Mouse (Mus musculus) bone marrow, adult 2 months (tissue): ENCODE measurements at regions not wholly inside any gene's neighbourhood (a gene's known extent, or its start where the extent isn't known, plus 50 kb on each side); places are given as distances from the start of the nearest gene placed in this dataset.

Experiments used
- H3K27ac ChIP-seq: fragments of 200-500 bp; 2 replicates; pipeline ENCODE4 v1.5.1; 2012; ENCODE audit warnings: low read depth, mild to moderate bottlenecking, control low read depth, inconsistent platforms, low read length; ENCODE audit not compliant: control insufficient read depth, poor library complexity, insufficient read depth
- H3K4me1 ChIP-seq: fragments of 200-500 bp; 2 replicates; pipeline ENCODE4 v1.6.1; 2011; ENCODE audit warnings: low read length; ENCODE audit not compliant: control insufficient read depth, insufficient read depth
- H3K4me3 ChIP-seq: fragments of 200-500 bp; replicated peaks from 2 replicates; pipeline ENCODE3; 2011; ENCODE audit warnings: mild to moderate bottlenecking, low read depth, low read length, control low read depth; ENCODE audit not compliant: control insufficient read depth
- CTCF ChIP-seq: fragments of 200-500 bp; IDR thresholded peaks from 2 replicates; pipeline ENCODE4 v1.5.1; 2011; ENCODE audit warnings: low read length, control low read depth; ENCODE audit not compliant: control insufficient read depth, insufficient read depth
- POLR2A ChIP-seq: fragments of 200-500 bp; IDR thresholded peaks from 2 replicates; pipeline ENCODE4 v1.6.1; 2011; ENCODE audit warnings: low read depth, mild to moderate bottlenecking, control low read depth, low read length, borderline replicate concordance; ENCODE audit not compliant: control insufficient read depth
- WGBS: fragments of 180-500 bp; shearing (Covaris S2); methylation state at CpG from one replicate; pipeline ENCODE4 v1.1.7; 2018; 5-methylcytosine and 5-hydroxymethylcytosine counted together

GRCm38 (mm10) chr1:92741047-92741446, 90.4 kb upstream of the Gpc1 start:
- no peak overlapping the region for H3K4me3 ChIP-seq
- no peak overlapping the region for H3K27ac ChIP-seq
- WGBS = 71% methylated on average over 5 of the region's 5 CpGs
- TF ChIP-seq POLR2A (no peak), CTCF (no peak)
- peaks cover 1% of the 10 kb centered on the region; the same call in 1 of the 2 replicates for H3K4me1 ChIP-seq

GRCm38 (mm10) chr1:92737600-92738197, 89.1 kb upstream of the Otos start:
- WGBS = 60% methylated on average over 11 of the region's 11 CpGs

GRCm38 (mm10) chr1:92736411-92736810, 87.8 kb upstream of the Otos start:
- Histone ChIP-seq H3K4me3 (no peak overlapping the region), H3K4me1 (peaks cover 3% of the 10 kb centered on the region), H3K27ac (no peak overlapping the region)
- TF ChIP-seq POLR2A (no peak), CTCF (no peak)
- 79% methylated on average over 7 of the region's 7 CpGs for WGBS

More at GRCm38 (mm10) chr1:92737600-92738197, 89.1 kb upstream of the Otos start:
- no peak for TF ChIP-seq CTCF
- no peak for TF ChIP-seq POLR2A
- peaks cover 1% of the 10 kb centered on the region; the same call in 1 of the 2 replicates for H3K4me1 ChIP-seq
- no peak overlapping the region for H3K27ac ChIP-seq
- H3K4me3 ChIP-seq = no peak overlapping the region

GRCm38 (mm10) chr1:92733732-92734131, 85.1 kb upstream of the Otos start:
- whole genome bisulfite sequencing = 81% methylated on average over 8 of the region's 8 CpGs
- H3K4me3 ChIP-seq = no peak overlapping the region
- peaks cover 9% of the 10 kb centered on the region for H3K4me1 ChIP-seq
- TF ChIP-seq CTCF = no peak
- TF ChIP-seq POLR2A = no peak
- H3K27ac ChIP-seq = no peak overlapping the region

GRCm38 (mm10) chr1:92731353-92732282, 83.0 kb upstream of the Otos start:
- TF ChIP-seq POLR2A (no peak), CTCF (no peak)
- Histone ChIP-seq H3K4me3 (no peak overlapping the region), H3K4me1 (peaks cover 9% of the 10 kb centered on the region), H3K27ac (peak overlapping the region; percentile 29; the same call in 1 of the 2 replicates)
- WGBS = 54% methylated on average over 11 of the region's 11 CpGs

GRCm38 (mm10) chr1:92730576-92730975, 81.9 kb upstream of the Otos start:
- no peak overlapping the region for H3K4me3 ChIP-seq
- no peak overlapping the region for H3K27ac ChIP-seq
- WGBS = 36% methylated on average over 6 of the region's 6 CpGs
- H3K4me1 ChIP-seq = peaks cover 9% of the 10 kb centered on the region
- TF ChIP-seq POLR2A (no peak), CTCF (no peak)

GRCm38 (mm10) chr1:92727961-92728360, 79.3 kb upstream of the Otos start:
- 58% methylated on average over 4 of the region's 4 CpGs for WGBS
- Histone ChIP-seq H3K4me3 (no peak overlapping the region), H3K4me1 (peaks cover 9% of the 10 kb centered on the region), H3K27ac (no peak overlapping the region)
- no peak for TF ChIP-seq CTCF
- no peak for TF ChIP-seq POLR2A

GRCm38 (mm10) chr1:92727371-92727770, 78.7 kb upstream of the Otos start:
- WGBS = 73% methylated on average over 6 of the region's 6 CpGs
- peaks cover 9% of the 10 kb centered on the region for H3K4me1 ChIP-seq
- H3K4me3 ChIP-seq = no peak overlapping the region
- H3K27ac ChIP-seq = no peak overlapping the region
- no peak for TF ChIP-seq CTCF
- TF ChIP-seq POLR2A = no peak
